Mouse (Mus musculus): ENCODE results near the gene Icam2. TPM values are rescaled to one million over a fixed set of nuclear protein-coding genes. Genes with fewer than 3 reads are reported as not detected.
A peak's percentile ranks its signal among the peaks of the same experiment; 100 is the strongest.
"Not testable (repeated sequence)": the region's sequence is repeated elsewhere in the genome, so short reads cannot be mapped to it uniquely, and the experiment has no call there.

Gene Icam2
- polyA plus RNA-seq, 1 experiment from 2014 or later, result 12.4 TPM

- 91% methylated on average over 8 of the region's 8 CpGs for WGBS
- H3K36me3 ChIP-seq (ENCODE audit: control insufficient read depth, insufficient read depth, low read length), result peaks cover 48% of the 10 kb centered on the region
Observed at GRCm38 (mm10) chr11:106398481-106398880, 10.6 kb upstream of the Icam2 start.

GRCm38 (mm10) chr11:106397656-106398055 is 9.8 kb upstream of the Icam2 start:
- Histone ChIP-seq H3K9ac (replicated peaks; ENCODE audit: low read length) (no peak overlapping the region), H3K27me3 (ENCODE audit: control insufficient read depth, insufficient read depth, low read length) (no peaks in the 10 kb centered on the region), H3K9me3 (ENCODE audit: control insufficient read depth, low read length) (no peaks in the 10 kb centered on the region), H3K4me2 (ENCODE audit: low read length) (no peak overlapping the region), H3K27ac (replicated peaks; ENCODE audit: low read depth, low read length) (no peak overlapping the region), H3K4me1 (ENCODE audit: control insufficient read depth, insufficient read depth, low read length) (no peaks in the 10 kb centered on the region), H3K36me3 (ENCODE audit: control insufficient read depth, insufficient read depth, low read length) (peaks cover 40% of the 10 kb centered on the region), H3K4me3 (replicated peaks; ENCODE audit: low read depth, low read length) (no peak overlapping the region)
- DNase-seq (peak; percentile 32), ATAC-seq (ENCODE audit: low FRiP score, low TSS enrichment) (no peak)
- 87% methylated on average over 3 of the region's 3 CpGs for WGBS

More at GRCm38 (mm10) chr11:106398481-106398880, 10.6 kb upstream of the Icam2 start:
- ATAC-seq (ENCODE audit: low FRiP score, low TSS enrichment) (no peak), DNase-seq (no peak)
- no peak overlapping the region for H3K9ac ChIP-seq (replicated peaks; ENCODE audit: low read length)
- no peak overlapping the region for H3K4me3 ChIP-seq (replicated peaks; ENCODE audit: low read depth, low read length)
- no peak overlapping the region for H3K4me2 ChIP-seq (ENCODE audit: low read length)
- H3K9me3 ChIP-seq (ENCODE audit: control insufficient read depth, low read length), result no peaks in the 10 kb centered on the region
- H3K4me1 ChIP-seq (ENCODE audit: control insufficient read depth, insufficient read depth, low read length), result no peaks in the 10 kb centered on the region
- H3K27ac ChIP-seq (replicated peaks; ENCODE audit: low read depth, low read length), result no peak overlapping the region
- H3K27me3 ChIP-seq (ENCODE audit: control insufficient read depth, insufficient read depth, low read length), result no peaks in the 10 kb centered on the region

- not testable (repeated sequence) for H3K9ac ChIP-seq (replicated peaks; ENCODE audit: low read length); H3K4me3 ChIP-seq (replicated peaks; ENCODE audit: low read depth, low read length); H3K27ac ChIP-seq (replicated peaks; ENCODE audit: low read depth, low read length); ATAC-seq (ENCODE audit: low FRiP score, low TSS enrichment); H3K9me3 ChIP-seq (ENCODE audit: control insufficient read depth, low read length); H3K4me2 ChIP-seq (ENCODE audit: low read length); H3K4me1 ChIP-seq (ENCODE audit: control insufficient read depth, insufficient read depth, low read length); DNase-seq; H3K27me3 ChIP-seq (ENCODE audit: control insufficient read depth, insufficient read depth, low read length)
- WGBS, result 100% methylated on average over 2 of the region's 2 CpGs
- H3K36me3 ChIP-seq (ENCODE audit: control insufficient read depth, insufficient read depth, low read length), result peaks cover 11% of the 10 kb centered on the region
Observed at GRCm38 (mm10) chr11:106394055-106394454, 6.2 kb upstream of the Icam2 start.

GRCm38 (mm10) chr11:106393331-106393616 is 5.4 kb upstream of the Icam2 start:
- DNase-seq (no peak), ATAC-seq (ENCODE audit: low FRiP score, low TSS enrichment) (no peak)
- Histone ChIP-seq H3K4me1 (ENCODE audit: control insufficient read depth, insufficient read depth, low read length) (no peaks in the 10 kb centered on the region), H3K27me3 (ENCODE audit: control insufficient read depth, insufficient read depth, low read length) (no peaks in the 10 kb centered on the region), H3K9me3 (ENCODE audit: control insufficient read depth, low read length) (no peaks in the 10 kb centered on the region), H3K36me3 (ENCODE audit: control insufficient read depth, insufficient read depth, low read length) (peaks cover 3% of the 10 kb centered on the region), H3K27ac (replicated peaks; ENCODE audit: low read depth, low read length) (no peak overlapping the region), H3K9ac (replicated peaks; ENCODE audit: low read length) (no peak overlapping the region), H3K4me2 (ENCODE audit: low read length) (no peak overlapping the region), H3K4me3 (replicated peaks; ENCODE audit: low read depth, low read length) (no peak overlapping the region)
- 66% methylated on average over 4 of the region's 4 CpGs for WGBS

- Histone ChIP-seq H3K27ac (replicated peaks; ENCODE audit: low read depth, low read length) (no peak overlapping the region), H3K36me3 (ENCODE audit: control insufficient read depth, insufficient read depth, low read length) (no peaks in the 10 kb centered on the region), H3K4me2 (ENCODE audit: low read length) (no peak overlapping the region), H3K4me3 (replicated peaks; ENCODE audit: low read depth, low read length) (no peak overlapping the region), H3K27me3 (ENCODE audit: control insufficient read depth, insufficient read depth, low read length) (no peaks in the 10 kb centered on the region), H3K9ac (replicated peaks; ENCODE audit: low read length) (no peak overlapping the region), H3K9me3 (ENCODE audit: control insufficient read depth, low read length) (no peaks in the 10 kb centered on the region), H3K4me1 (ENCODE audit: control insufficient read depth, insufficient read depth, low read length) (no peaks in the 10 kb centered on the region)
- DNase-seq (no peak), ATAC-seq (ENCODE audit: low FRiP score, low TSS enrichment) (no peak)
- 71% methylated on average over 7 of the region's 7 CpGs for WGBS
Observed at GRCm38 (mm10) chr11:106392597-106393330, 4.9 kb upstream of the Icam2 start.

- no peaks in the 10 kb centered on the region for H3K9me3 ChIP-seq (ENCODE audit: control insufficient read depth, low read length)
- WGBS, result 34% methylated on average over 6 of the region's 6 CpGs
- no peak overlapping the region for H3K9ac ChIP-seq (replicated peaks; ENCODE audit: low read length)
- H3K4me1 ChIP-seq (ENCODE audit: control insufficient read depth, insufficient read depth, low read length), result no peaks in the 10 kb centered on the region
- peak; percentile 90 for DNase-seq
- no peak overlapping the region for H3K4me3 ChIP-seq (replicated peaks; ENCODE audit: low read depth, low read length)
- H3K4me2 ChIP-seq (ENCODE audit: low read length), result no peak overlapping the region
- H3K36me3 ChIP-seq (ENCODE audit: control insufficient read depth, insufficient read depth, low read length), result no peaks in the 10 kb centered on the region
- ATAC-seq (ENCODE audit: low FRiP score, low TSS enrichment), result 0 out of 2 replicates have a peak, but pooled peaks have one; percentile 27
- no peaks in the 10 kb centered on the region for H3K27me3 ChIP-seq (ENCODE audit: control insufficient read depth, insufficient read depth, low read length)
- H3K27ac ChIP-seq (replicated peaks; ENCODE audit: low read depth, low read length), result no peak overlapping the region
Observed at GRCm38 (mm10) chr11:106391546-106392188, 3.8 kb upstream of the Icam2 start.

- H3K27me3 ChIP-seq (ENCODE audit: control insufficient read depth, insufficient read depth, low read length), result no peaks in the 10 kb centered on the region
Observed at GRCm38 (mm10) chr11:106390757-106391156, 2.9 kb upstream of the Icam2 start.

GRCm38 (mm10) chr11:106389611-106390010 is 1.7 kb upstream of the Icam2 start:
- H3K4me1 ChIP-seq (ENCODE audit: control insufficient read depth, insufficient read depth, low read length), result no peaks in the 10 kb centered on the region
- H3K27ac ChIP-seq (replicated peaks; ENCODE audit: low read depth, low read length), result no peak overlapping the region
- 38% methylated on average over 3 of the region's 3 CpGs for whole genome bisulfite sequencing
- no peak for DNase-seq
- no peaks in the 10 kb centered on the region for H3K36me3 ChIP-seq (ENCODE audit: control insufficient read depth, insufficient read depth, low read length)
- H3K9ac ChIP-seq (replicated peaks; ENCODE audit: low read length), result no peak overlapping the region
- H3K27me3 ChIP-seq (ENCODE audit: control insufficient read depth, insufficient read depth, low read length), result no peaks in the 10 kb centered on the region
- H3K4me3 ChIP-seq (replicated peaks; ENCODE audit: low read depth, low read length), result no peak overlapping the region
- H3K4me2 ChIP-seq (ENCODE audit: low read length), result no peak overlapping the region
- H3K9me3 ChIP-seq (ENCODE audit: control insufficient read depth, low read length), result no peaks in the 10 kb centered on the region
- ATAC-seq (ENCODE audit: low FRiP score, low TSS enrichment), result no peak

More at GRCm38 (mm10) chr11:106390757-106391156, 2.9 kb upstream of the Icam2 start:
- Histone ChIP-seq H3K9ac (replicated peaks; ENCODE audit: low read length) (no peak overlapping the region), H3K4me2 (ENCODE audit: low read length) (no peak overlapping the region), H3K9me3 (ENCODE audit: control insufficient read depth, low read length) (no peaks in the 10 kb centered on the region), H3K27ac (replicated peaks; ENCODE audit: low read depth, low read length) (no peak overlapping the region), H3K36me3 (ENCODE audit: control insufficient read depth, insufficient read depth, low read length) (no peaks in the 10 kb centered on the region), H3K4me1 (ENCODE audit: control insufficient read depth, insufficient read depth, low read length) (no peaks in the 10 kb centered on the region), H3K4me3 (replicated peaks; ENCODE audit: low read depth, low read length) (no peak overlapping the region)
- ATAC-seq (ENCODE audit: low FRiP score, low TSS enrichment) (no peak), DNase-seq (no peak)
- 76% methylated on average over 3 of the region's 3 CpGs for WGBS

GRCm38 (mm10) chr11:106387020-106387419 is 855 bp downstream of the Icam2 start:
- Histone ChIP-seq H3K4me3 (replicated peaks; ENCODE audit: low read depth, low read length) (no peak overlapping the region), H3K9ac (replicated peaks; ENCODE audit: low read length) (no peak overlapping the region), H3K36me3 (ENCODE audit: control insufficient read depth, insufficient read depth, low read length) (no peaks in the 10 kb centered on the region), H3K4me2 (ENCODE audit: low read length) (no peak overlapping the region), H3K27ac (replicated peaks; ENCODE audit: low read depth, low read length) (no peak overlapping the region), H3K9me3 (ENCODE audit: control insufficient read depth, low read length) (no peaks in the 10 kb centered on the region), H3K27me3 (ENCODE audit: control insufficient read depth, insufficient read depth, low read length) (no peaks in the 10 kb centered on the region), H3K4me1 (ENCODE audit: control insufficient read depth, insufficient read depth, low read length) (no peaks in the 10 kb centered on the region)
- DNase-seq (no peak), ATAC-seq (ENCODE audit: low FRiP score, low TSS enrichment) (no peak)
- WGBS, result 89% methylated on average over 6 of the region's 6 CpGs

Measured in midbrain, embryonic 14.5 days (tissue).